In genomic region chr8:60956847-60957246, GRCm38 (mm10) we compare ENCODE assay signal across 13 mouse cellular contexts. TPM values are rescaled to one million over a fixed set of nuclear protein-coding genes. Genes with fewer than 3 reads are reported as not detected.
DNase-seq lines count a peak whose midpoint lies in the region; ATAC-seq and TF ChIP-seq lines count a peak whose summit lies in the region.
"Had no signal": no experiment of that assay in that cellular context is flagged by ENCODE, and none has a peak within 500 bp of the region (broad histone marks: within the 10 kb centered on the region; RNA-seq: fewer than 3 reads in every experiment).

No protein-coding gene starts in this region.

- no peak for TF ChIP-seq RAD21 in MEL (IDR thresholded peaks at IDR 0.05; ENCODE audit: low read depth, low read length)

- peaks cover 26 to 33% of the 10 kb centered on the region in 2 experiments for H3K4me1 ChIP-seq in MEL (ENCODE audit: control insufficient read depth in 1 of 2, insufficient read depth in 2 of 2, low read length in 2 of 2)
- peaks cover 7% of the 10 kb centered on the region; the same call in 1 of the 2 replicates for H3K4me1 ChIP-seq in spleen, adult 2 months (ENCODE audit: control insufficient read depth, insufficient read depth, insufficient read length)
- H3K4me1 ChIP-seq in hindbrain, embryonic 13.5 days (replicated peaks), result peaks cover 7% of the 10 kb centered on the region

- no peak for TF ChIP-seq CTCF in gastrocnemius, adult 2 months (IDR thresholded peaks at IDR 0.05)
- TF ChIP-seq CTCF in MEL (IDR thresholded peaks at IDR 0.05 in 2 of 3, conservative IDR thresholded peaks at IDR 0.05 in 1 of 3; ENCODE audit: control insufficient read depth in 1 of 3, insufficient read depth in 1 of 3, low read depth in 2 of 3, low read length in 3 of 3, poor library complexity in 1 of 3, severe bottlenecking in 1 of 3), result no peak
- no peak for TF ChIP-seq CTCF in spleen, adult 2 months (IDR thresholded peaks at IDR 0.05; ENCODE audit: extremely low read depth, insufficient read depth, insufficient read length, insufficient replicate concordance)

- WGBS in spleen, adult 2 months, result 37% methylated on average over 7 of the region's 7 CpGs
- 94% methylated on average over 7 of the region's 7 CpGs for WGBS in hindbrain, embryonic 13.5 days

- no peak for ATAC-seq in hindbrain, embryonic 13.5 days (ENCODE audit: low FRiP score)

- H3K27ac ChIP-seq in gastrocnemius, adult 2 months, result peak overlapping the region; percentile 93; the same call in 1 of the 2 replicates
- H3K27ac ChIP-seq in MEL (ENCODE audit: control insufficient read depth, low read depth, low read length), result peak overlapping the region; percentile 80
- H3K27ac ChIP-seq in spleen, adult 2 months (ENCODE audit: insufficient read depth, low read length), result peak overlapping the region; percentile 40; the same call in 1 of the 2 replicates
- no peak overlapping the region for H3K27ac ChIP-seq in hindbrain, embryonic 13.5 days
- H3K27ac ChIP-seq: kidney, postnatal 0 days; macrophage had no signal

- H3K36me3 ChIP-seq in MEL (ENCODE audit: control insufficient read depth in 1 of 2, insufficient read depth in 2 of 2, low read length in 2 of 2), result peaks cover 0 to 38% of the 10 kb centered on the region in 2 experiments; a peak in 3 of 4 replicates
- H3K36me3 ChIP-seq in spleen, adult 2 months (ENCODE audit: control insufficient read depth, insufficient read depth, low read length), result no peaks in the 10 kb centered on the region
- no peaks in the 10 kb centered on the region for H3K36me3 ChIP-seq in hindbrain, embryonic 13.5 days

- DNase-seq in gastrocnemius, adult 2 months, result no peak
- no peak for DNase-seq in gastrocnemius, postnatal 4 days (ENCODE audit: low spot score in 2 of 2)
- peak; percentile 73 for DNase-seq in MEL (ENCODE audit: low read depth, low spot score)
- peak; percentile 71 for DNase-seq in liver
- peak; percentile 7 to 22 for DNase-seq in spleen, adult 2 months (ENCODE audit: low read depth in 1 of 2, low spot score in 2 of 2)
- DNase-seq in retina, embryonic 14.5 days (ENCODE audit: low spot score), result no peak
- no peak for DNase-seq in ovary, adult 18-20 months (ENCODE audit: low spot score)
- DNase-seq: cerebellum, postnatal 25 days; heart, postnatal 14 days; thymus, adult 2 months had no signal

- peaks cover 49% of the 10 kb centered on the region for H3K79me2 ChIP-seq in MEL (ENCODE audit: control insufficient read depth, insufficient read depth, low read length, poor library complexity)

- H3K27me3 ChIP-seq in MEL (ENCODE audit: control insufficient read depth in 1 of 2, insufficient read depth in 2 of 2, low read length in 2 of 2), result no peaks in the 10 kb centered on the region
- H3K27me3 ChIP-seq in spleen, adult 2 months (ENCODE audit: control insufficient read depth, insufficient read depth, low read length), result no peaks in the 10 kb centered on the region
- no peaks in the 10 kb centered on the region for H3K27me3 ChIP-seq in hindbrain, embryonic 13.5 days

- H3K4me3 ChIP-seq in gastrocnemius, adult 2 months, result no peak overlapping the region
- no peak overlapping the region for H3K4me3 ChIP-seq in MEL (ENCODE audit: control insufficient read depth in 1 of 2, insufficient read depth in 1 of 2, low read depth in 2 of 2, low read length in 2 of 2)
- H3K4me3 ChIP-seq in spleen, adult 2 months (ENCODE audit: extremely low read depth, insufficient read depth, insufficient read length), result no peak overlapping the region
- no peak overlapping the region for H3K4me3 ChIP-seq in hindbrain, embryonic 13.5 days

- TF ChIP-seq EP300 in MEL (IDR thresholded peaks at IDR 0.05; ENCODE audit: low read depth in 1 of 2, low read length in 2 of 2), result peak; percentile 50; a peak in 2 of 4 replicates

- no peak overlapping the region for H3K4me2 ChIP-seq in hindbrain, embryonic 13.5 days

- no peak for TF ChIP-seq POLR2A in MEL (IDR thresholded peaks at IDR 0.05; ENCODE audit: control insufficient read depth in 1 of 2, insufficient read depth in 1 of 2, low read depth in 1 of 2, low read length in 2 of 2, poor library complexity in 1 of 2)
- TF ChIP-seq POLR2A in spleen, adult 2 months (IDR thresholded peaks at IDR 0.05; ENCODE audit: low read depth, low read length), result no peak

- intact Hi-C loops in gastrocnemius, adult 2 months (cut with DNase I), result no loop called here

- H3K9ac ChIP-seq in MEL (ENCODE audit: control insufficient read depth, low read depth, low read length, poor library complexity, severe bottlenecking), result peak overlapping the region; percentile 23
- H3K9ac ChIP-seq in hindbrain, embryonic 13.5 days, result no peak overlapping the region

- H3K9me3 ChIP-seq in MEL (replicated peaks; ENCODE audit: insufficient read depth, low read length), result no peaks in the 10 kb centered on the region
- no peaks in the 10 kb centered on the region for H3K9me3 ChIP-seq in hindbrain, embryonic 13.5 days

TF ChIP-seq in MEL, 35 proteins besides CTCF, POLR2A, EP300 and RAD21:
- no peak for TF ChIP-seq ELF1 (IDR thresholded peaks at IDR 0.05; ENCODE audit: low read depth, low read length)
- 0 out of 2 replicates have a peak, but pooled peaks have one; percentile 18 for TF ChIP-seq TCF12 (IDR thresholded peaks at IDR 0.05; ENCODE audit: low read depth, low read length)
- TF ChIP-seq ETS1 (IDR thresholded peaks at IDR 0.05; ENCODE audit: low read depth, low read length), result peak; percentile 60; the same call in 1 of the 2 replicates
- TF ChIP-seq HCFC1 (IDR thresholded peaks at IDR 0.05; ENCODE audit: low read depth, low read length), result 0 out of 2 replicates have a peak, but pooled peaks have one; percentile 20
- peak; percentile 6; the same call in 1 of the 2 replicates for TF ChIP-seq GATA1 (IDR thresholded peaks at IDR 0.05; ENCODE audit: low read depth, low read length)
- TF ChIP-seq ZMIZ1 (IDR thresholded peaks at IDR 0.05; ENCODE audit: low read depth, low read length), result no peak
- no peak for TF ChIP-seq JUND (IDR thresholded peaks at IDR 0.05; ENCODE audit: low read depth, low read length)
- TF ChIP-seq MYC (IDR thresholded peaks at IDR 0.05; ENCODE audit: low read depth, low read length), result peak; percentile 74; the same call in 1 of the 2 replicates
- TF ChIP-seq SMC3 (IDR thresholded peaks at IDR 0.05; ENCODE audit: low read depth, low read length), result no peak
- TF ChIP-seq MXI1 (IDR thresholded peaks at IDR 0.05; ENCODE audit: low read depth, low read length), result peak; percentile 80
- TF ChIP-seq NELFE (IDR thresholded peaks at IDR 0.05; ENCODE audit: low read depth, low read length), result no peak
- 0 out of 2 replicates have a peak, but pooled peaks have one; percentile 61 for TF ChIP-seq CHD1 (IDR thresholded peaks at IDR 0.05; ENCODE audit: low read depth, low read length)
- no peak for TF ChIP-seq RCOR1 (IDR thresholded peaks at IDR 0.05; ENCODE audit: low read depth, low read length)
- TF ChIP-seq SIN3A (IDR thresholded peaks at IDR 0.05; ENCODE audit: low read length), result peak; percentile 77
- no peak; the same call in 1 of the 2 replicates for TF ChIP-seq MEF2A (IDR thresholded peaks at IDR 0.05; ENCODE audit: extremely low read depth, insufficient replicate concordance, low read depth, low read length, poor library complexity, severe bottlenecking)
- no peak for TF ChIP-seq GABPA (IDR thresholded peaks at IDR 0.05; ENCODE audit: low read depth, low read length)

RNA-seq across cellular contexts. Expression of gene Clcn3, which starts 26.3 kb away (rescaled TPM):
- total RNA-seq in gastrocnemius, adult 2 months (2021), result 10 to 100 TPM; 27.5 to 37.4 TPM
- 10 to 100 TPM; 18.6 to 20.0 TPM for total RNA-seq in gastrocnemius, postnatal 4 days (2021)
- 28.8 and 34.6 TPM in 2 replicates for total RNA-seq in MEL (2012; rRNA removed)
- polyA plus RNA-seq in MEL (2012; ENCODE audit: insufficient read depth in 1 of 2, insufficient read length in 2 of 2, low read depth in 1 of 2, low replicate concordance in 2 of 2, missing spikeins in 1 of 2), result 10 to 100 TPM; 33.0 to 65.6 TPM
- polyA plus RNA-seq in spleen, adult 2 months (2012; rRNA removed), result 9.0 and 10.7 TPM in 2 replicates
- polyA plus RNA-seq in hindbrain, embryonic 13.5 days (2015; fragmentation: Nextera tagmentation; extraction: Ambion mirVana), result 59.7 and 60.9 TPM in 2 replicates

RNA-seq across cellular contexts. Expression of gene Nek1, which starts 36.1 kb away (rescaled TPM):
- 1 to 10 TPM; 3.8 to 4.7 TPM for total RNA-seq in gastrocnemius, adult 2 months (2021)
- 10 to 100 TPM in 1 of 2 experiments, 1 to 10 TPM in 1; 9.7 to 10.3 TPM for total RNA-seq in gastrocnemius, postnatal 4 days (2021)
- 8.9 and 11.5 TPM in 2 replicates for total RNA-seq in MEL (2012; rRNA removed)
- polyA plus RNA-seq in MEL (2012; ENCODE audit: insufficient read depth in 1 of 2, insufficient read length in 2 of 2, low read depth in 1 of 2, low replicate concordance in 2 of 2, missing spikeins in 1 of 2), result 10 to 100 TPM; 15.6 to 35.3 TPM
- 3.4 and 5.8 TPM in 2 replicates for polyA plus RNA-seq in spleen, adult 2 months (2012; rRNA removed)
- 27.4 and 27.7 TPM in 2 replicates for polyA plus RNA-seq in hindbrain, embryonic 13.5 days (2015; fragmentation: Nextera tagmentation; extraction: Ambion mirVana)

Comparison
In these comparisons a context has a peak if more than half of its experiments do, and no peak if none do; other contexts are left out.
1. DNase-seq: peak in MEL (single experiment), liver (single experiment) and spleen, adult 2 months (2 of 2); none in gastrocnemius, adult 2 months (single experiment), gastrocnemius, postnatal 4 days (0 of 2), retina, embryonic 14.5 days (single experiment) and ovary, adult 18-20 months (single experiment).